Mouse (Mus musculus) forebrain, embryonic 11.5 days (tissue): ENCODE results near the gene Stat1. TPM values are rescaled to one million over a fixed set of nuclear protein-coding genes. Genes with fewer than 3 reads are reported as not detected.
A peak's percentile ranks its signal among the peaks of the same experiment; 100 is the strongest.

Experiments
- ATAC-seq: fragments of 200-750 bp; cut with Nextera tagmentation; replicated peaks from 2 replicates; pipeline ENCODE4 v1.8.0; 2017; ENCODE audit warnings: moderate TSS enrichment; ENCODE audit not compliant: low FRiP score
- DNase-seq: peaks from one replicate; pipeline ENCODE4 v3.0.0-alpha.2; 2017; ENCODE audit warnings: low spot score
- H3K27ac ChIP-seq: fragments of 300-500 bp; sonication (generic); 2 replicates; pipeline ENCODE4 v1.5.1; 2014; ENCODE audit warnings: low read depth, low read length
- H3K27me3 ChIP-seq: fragments of 300-500 bp; sonication (generic); 2 replicates; pipeline ENCODE4 v1.6.1; 2014; ENCODE audit warnings: mild to moderate bottlenecking, low read length, mixed read lengths; ENCODE audit not compliant: control insufficient read depth, insufficient read depth
- H3K36me3 ChIP-seq: fragments of 300-500 bp; sonication (generic); 2 replicates; pipeline ENCODE4 v1.6.1; 2014; ENCODE audit warnings: mild to moderate bottlenecking, low read length, moderate library complexity, mixed read lengths; ENCODE audit not compliant: control insufficient read depth, insufficient read depth
- H3K4me1 ChIP-seq: fragments of 300-500 bp; sonication (generic); replicated peaks from 2 replicates; pipeline ENCODE4 v1.6.1; 2014; ENCODE audit warnings: low read length, mixed read lengths; ENCODE audit not compliant: control insufficient read depth, insufficient read depth
- H3K4me2 ChIP-seq: fragments of 300-500 bp; sonication (generic); 2 replicates; pipeline ENCODE4 v1.6.1; 2014; ENCODE audit warnings: low read depth, mild to moderate bottlenecking, low read length, moderate library complexity, mixed read lengths; ENCODE audit not compliant: severe bottlenecking
- H3K4me3 ChIP-seq: fragments of 300-500 bp; sonication (generic); 2 replicates; pipeline ENCODE4 v1.5.1; 2014; ENCODE audit warnings: low read depth, low read length
- H3K9ac ChIP-seq: fragments of 300-500 bp; sonication (generic); 2 replicates; pipeline ENCODE4 v1.6.1; 2014; ENCODE audit warnings: low read length
- H3K9me3 ChIP-seq: fragments of 300-500 bp; sonication (generic); 2 replicates; pipeline ENCODE4 v1.6.1; 2016; ENCODE audit warnings: low read length, mixed read lengths; ENCODE audit not compliant: control insufficient read depth
- WGBS: fragments of 180-500 bp; shearing (Covaris S2); extraction: QIAGEN DNeasy Blood & Tissue Kit; methylation state at CpG from one replicate; pipeline ENCODE4 v1.1.7; 2014; 5-methylcytosine and 5-hydroxymethylcytosine counted together
- polyA plus RNA-seq: library from polyadenylated mRNA; unstranded; fragments of >200 nt; fragmentation: Nextera tagmentation; extraction: Ambion mirVana; gene quantifications from 2 replicates; pipeline ENCODE4 v1.2.1, GENCODE M21; 2014

Stat1 gene
- polyA plus RNA-seq, 1 experiment from 2014 or later = 15.6 TPM

DNA sequence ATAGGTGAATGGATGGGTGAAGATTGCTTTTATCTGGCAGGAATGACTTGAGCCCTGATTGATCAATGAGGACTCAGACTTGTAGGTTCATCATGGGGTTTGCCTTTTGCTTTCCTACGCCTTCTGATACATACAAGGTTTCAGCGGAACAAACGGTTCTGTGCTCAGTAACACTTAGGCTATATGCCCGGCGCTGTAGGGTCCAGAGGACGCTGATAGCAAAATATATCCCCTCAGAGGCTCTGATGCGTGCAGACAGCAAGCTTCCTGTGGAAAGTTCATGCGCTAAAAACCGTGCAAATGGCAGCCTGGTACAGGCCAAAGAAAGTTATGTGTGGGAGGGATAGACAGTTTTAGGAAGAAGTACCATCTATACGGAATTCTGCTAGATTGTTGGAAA is 951 bp downstream of the Stat1 start:
- Histone ChIP-seq H3K36me3 (no peaks in the 10 kb centered on the region), H3K4me2 (peak overlapping the region; percentile 97), H3K9me3 (no peaks in the 10 kb centered on the region), H3K27ac (no peak overlapping the region), H3K27me3 (no peaks in the 10 kb centered on the region; the same call in 1 of the 2 replicates), H3K9ac (peak overlapping the region; percentile 67; the same call in 1 of the 2 replicates), H3K4me1 (no peaks in the 10 kb centered on the region), H3K4me3 (peak overlapping the region; percentile 74)
- ATAC-seq (no peak), DNase-seq (no peak)
- WGBS = 39% methylated on average over 10 of the region's 10 CpGs

DNA sequence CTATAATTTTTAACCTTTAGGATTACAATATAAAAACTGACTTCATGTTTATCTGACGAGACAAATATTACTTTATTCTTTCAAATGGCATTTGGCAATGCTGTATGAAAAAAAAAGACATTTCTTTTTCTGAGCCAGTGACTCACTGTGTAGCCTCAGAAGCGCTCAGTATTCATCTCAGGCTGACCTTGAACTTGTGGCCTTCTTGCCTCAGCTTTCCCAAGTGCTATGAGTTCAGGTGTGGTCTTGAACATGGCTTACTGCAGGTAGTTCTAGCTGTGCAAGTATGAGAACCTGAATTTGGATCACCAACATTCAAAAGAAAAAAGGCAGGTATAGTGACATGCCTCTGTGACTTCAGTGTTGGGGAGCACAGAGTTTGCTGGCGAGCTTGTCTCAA is 1.8 kb downstream of the Stat1 start:
- WGBS = 88% methylated on average over 3 of the region's 3 CpGs
- no peaks in the 10 kb centered on the region for H3K36me3 ChIP-seq
- no peak overlapping the region for H3K9ac ChIP-seq
- ATAC-seq (no peak), DNase-seq (no peak)
- H3K9me3 ChIP-seq = no peaks in the 10 kb centered on the region
- H3K4me1 ChIP-seq = no peaks in the 10 kb centered on the region
- H3K4me3 ChIP-seq = no peak overlapping the region
- H3K4me2 ChIP-seq = no peak overlapping the region
- no peak overlapping the region for H3K27ac ChIP-seq
- H3K27me3 ChIP-seq = no peaks in the 10 kb centered on the region; the same call in 1 of the 2 replicates

DNA sequence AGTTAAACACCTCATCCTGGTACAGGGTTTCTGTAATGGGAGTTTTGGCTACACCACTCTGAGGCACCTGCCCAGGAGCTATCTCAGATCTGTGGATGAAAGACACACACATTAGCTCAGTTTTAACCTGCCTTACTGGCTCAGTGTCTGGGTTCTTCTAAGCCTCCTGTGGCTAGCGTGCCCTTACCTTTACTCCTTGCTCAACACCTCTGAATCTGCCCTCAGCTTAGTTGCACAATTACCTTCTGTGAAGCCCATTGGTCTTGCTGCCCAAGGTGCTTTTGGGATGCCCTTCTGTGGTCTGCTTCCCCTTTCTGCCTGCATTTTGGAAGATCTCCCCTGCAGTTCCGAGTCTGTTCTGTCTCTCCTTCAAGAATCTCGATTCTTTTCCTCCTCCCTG is 5.6 kb downstream of the Stat1 start:
- 74% methylated on average over 3 of the region's 3 CpGs for WGBS

DNA sequence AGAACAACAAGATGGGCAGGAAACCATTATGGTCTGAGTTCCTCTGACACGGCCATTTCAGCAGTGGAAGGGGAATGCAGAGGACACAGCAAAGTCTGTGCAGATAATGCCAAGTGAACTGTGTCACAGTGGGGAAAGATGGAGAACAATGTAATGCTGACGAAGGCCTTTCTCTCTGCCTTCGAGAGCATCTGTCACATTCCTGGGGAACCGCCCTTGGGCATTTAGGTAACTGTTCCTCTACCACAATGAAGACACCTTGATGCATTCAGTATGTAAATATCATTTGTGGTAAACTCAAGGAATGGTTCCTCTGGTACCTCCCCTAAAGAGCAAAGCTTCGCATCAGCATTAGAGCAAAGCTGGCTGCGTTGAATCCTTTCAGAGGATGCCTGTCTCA is 8.1 kb downstream of the Stat1 start:
- no peaks in the 10 kb centered on the region for H3K4me1 ChIP-seq
- 87% methylated on average over 6 of the region's 6 CpGs for WGBS
- H3K9me3 ChIP-seq = no peaks in the 10 kb centered on the region
- no peak overlapping the region for H3K9ac ChIP-seq
- H3K4me3 ChIP-seq = no peak overlapping the region
- no peaks in the 10 kb centered on the region for H3K27me3 ChIP-seq
- no peak for DNase-seq
- H3K4me2 ChIP-seq = no peak overlapping the region
- H3K36me3 ChIP-seq = no peaks in the 10 kb centered on the region
- no peak for ATAC-seq
- H3K27ac ChIP-seq = no peak overlapping the region

More for the DNA sequence above, 5.6 kb downstream of the Stat1 start:
- H3K4me3 ChIP-seq = no peak overlapping the region
- no peaks in the 10 kb centered on the region for H3K4me1 ChIP-seq
- H3K9ac ChIP-seq = no peak overlapping the region
- no peak for DNase-seq
- H3K4me2 ChIP-seq = no peak overlapping the region
- no peaks in the 10 kb centered on the region for H3K9me3 ChIP-seq
- H3K27me3 ChIP-seq = no peaks in the 10 kb centered on the region; the same call in 1 of the 2 replicates
- ATAC-seq = no peak
- H3K36me3 ChIP-seq = no peaks in the 10 kb centered on the region
- H3K27ac ChIP-seq = no peak overlapping the region

DNA sequence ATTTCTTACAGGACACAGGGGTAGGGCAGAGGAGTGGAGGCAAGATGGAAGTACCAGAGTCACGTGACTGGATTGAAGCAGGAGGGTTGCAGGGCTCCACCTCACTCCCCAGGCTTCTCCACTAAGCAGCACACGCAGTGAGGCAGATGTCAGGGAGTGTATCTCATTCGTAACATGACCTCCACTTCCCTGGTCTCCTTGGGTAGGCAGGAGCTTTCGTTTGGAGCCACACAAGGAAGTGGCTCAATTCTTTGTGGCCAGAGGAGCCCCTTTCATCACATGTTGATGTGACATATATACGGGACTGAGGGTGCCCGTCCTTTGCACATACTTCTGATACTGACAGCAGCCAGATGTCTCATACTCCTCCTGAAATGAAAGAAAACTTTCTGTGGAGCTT is 10.6 kb downstream of the Stat1 start:
- Histone ChIP-seq H3K27ac (no peak overlapping the region), H3K9ac (no peak overlapping the region), H3K27me3 (no peaks in the 10 kb centered on the region), H3K9me3 (no peaks in the 10 kb centered on the region), H3K4me1 (no peaks in the 10 kb centered on the region), H3K4me3 (no peak overlapping the region), H3K36me3 (no peaks in the 10 kb centered on the region), H3K4me2 (no peak overlapping the region)
- DNase-seq (no peak), ATAC-seq (no peak)
- 70% methylated on average over 6 of the region's 6 CpGs for WGBS

DNA sequence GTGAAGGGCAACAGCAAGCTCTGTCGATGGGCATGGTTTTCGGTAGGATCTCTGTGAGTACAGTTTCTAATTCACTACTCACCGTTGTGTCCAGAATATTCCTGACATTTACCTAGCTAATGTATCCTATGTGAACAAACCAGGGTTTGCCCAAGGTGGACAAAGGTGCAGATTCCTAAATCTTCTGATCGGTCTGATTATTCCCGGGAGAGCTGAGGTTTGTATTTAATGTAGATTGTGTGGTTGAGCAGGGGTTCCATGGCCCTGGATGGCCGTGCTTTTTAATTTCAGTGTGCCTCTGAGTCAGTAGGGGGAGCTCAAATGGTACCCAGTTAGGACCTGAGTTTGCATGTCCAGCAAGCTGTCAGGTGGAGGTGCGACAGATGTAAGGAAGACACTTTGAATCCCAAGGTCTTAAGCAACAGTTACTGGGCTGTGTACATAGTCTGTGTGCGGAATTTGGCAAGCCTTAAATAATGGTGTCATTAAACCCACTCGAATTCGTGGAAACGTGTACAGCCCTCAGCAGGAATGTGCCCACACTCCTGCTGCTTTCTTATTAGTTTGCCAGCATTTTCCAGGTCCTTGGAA is 12.6 kb downstream of the Stat1 start:
- ATAC-seq (no peak), DNase-seq (no peak)
- no peaks in the 10 kb centered on the region for H3K9me3 ChIP-seq
- no peaks in the 10 kb centered on the region for H3K27me3 ChIP-seq
- H3K4me3 ChIP-seq = no peak overlapping the region
- H3K9ac ChIP-seq = no peak overlapping the region
- H3K4me1 ChIP-seq = no peaks in the 10 kb centered on the region
- H3K36me3 ChIP-seq = no peaks in the 10 kb centered on the region
- WGBS = 86% methylated on average over 11 of the region's 11 CpGs
- no peak overlapping the region for H3K27ac ChIP-seq
- no peak overlapping the region for H3K4me2 ChIP-seq

DNA sequence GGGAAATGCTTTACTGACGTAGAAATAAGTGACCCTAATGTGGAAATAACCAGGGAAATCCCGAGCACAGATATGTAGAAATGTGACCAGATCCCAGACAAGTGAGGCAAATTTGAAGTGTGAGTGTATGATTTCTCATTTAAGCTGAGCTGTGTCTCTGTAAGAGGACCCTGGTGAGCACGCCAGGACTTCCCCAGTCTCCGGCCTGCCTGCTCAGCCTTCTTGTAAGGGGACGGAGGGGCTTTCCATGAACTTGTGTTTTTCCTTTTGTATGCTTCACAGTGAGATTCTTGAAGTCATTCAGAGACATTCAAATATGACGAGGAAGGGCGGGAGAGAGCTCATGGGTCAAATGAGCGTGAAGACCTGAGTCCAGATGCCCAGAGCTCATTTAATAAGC is 14.0 kb downstream of the Stat1 start:
- ATAC-seq = no peak
- 76% methylated on average over 8 of the region's 8 CpGs for whole genome bisulfite sequencing
- Histone ChIP-seq H3K4me3 (no peak overlapping the region), H3K36me3 (no peaks in the 10 kb centered on the region), H3K9me3 (no peaks in the 10 kb centered on the region), H3K27ac (no peak overlapping the region), H3K9ac (no peak overlapping the region), H3K27me3 (no peaks in the 10 kb centered on the region), H3K4me1 (no peaks in the 10 kb centered on the region), H3K4me2 (no peak overlapping the region)
- no peak for DNase-seq

DNA sequence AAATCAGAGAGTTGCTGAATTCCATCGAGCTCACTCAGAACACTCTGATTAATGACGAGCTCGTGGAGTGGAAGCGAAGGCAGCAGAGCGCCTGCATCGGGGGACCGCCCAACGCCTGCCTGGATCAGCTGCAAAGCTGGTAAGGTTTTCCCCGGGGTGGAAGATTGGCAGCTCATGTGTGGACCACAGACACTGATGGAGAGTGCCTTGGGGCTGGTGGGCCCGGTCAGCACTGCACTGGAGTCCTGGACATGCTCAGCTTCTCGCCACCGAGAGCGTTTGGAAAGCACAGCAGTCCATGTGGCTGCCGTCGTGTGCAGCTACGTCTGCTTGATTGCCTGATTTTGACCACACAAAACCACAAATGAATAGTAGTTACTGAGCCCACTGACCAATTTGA is 18.1 kb downstream of the Stat1 start:
- Histone ChIP-seq H3K4me1 (no peaks in the 10 kb centered on the region), H3K36me3 (no peaks in the 10 kb centered on the region), H3K4me3 (no peak overlapping the region), H3K27ac (no peak overlapping the region), H3K4me2 (no peak overlapping the region), H3K27me3 (no peaks in the 10 kb centered on the region), H3K9me3 (no peaks in the 10 kb centered on the region), H3K9ac (no peak overlapping the region)
- ATAC-seq = no peak
- 87% methylated on average over 16 of the region's 16 CpGs for WGBS
- DNase-seq = no peak

DNA sequence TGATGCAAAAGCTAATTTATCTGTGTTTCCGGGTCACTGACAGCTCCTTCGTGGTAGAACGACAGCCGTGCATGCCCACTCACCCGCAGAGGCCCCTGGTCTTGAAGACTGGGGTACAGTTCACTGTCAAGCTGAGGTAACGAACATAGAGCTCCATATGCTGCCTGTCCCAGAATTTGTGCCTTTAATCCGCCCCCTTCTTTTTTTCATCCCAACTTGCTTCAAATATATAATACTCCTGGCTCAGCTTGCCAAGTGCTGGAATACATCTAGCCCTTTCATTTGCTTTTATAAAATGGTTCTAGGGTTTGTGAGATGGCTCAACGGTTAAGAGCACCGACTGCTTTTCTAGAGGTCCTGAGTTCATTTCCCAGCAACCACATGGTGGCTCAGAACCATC is 21.3 kb downstream of the Stat1 start:
- no peak overlapping the region for H3K4me2 ChIP-seq
- no peaks in the 10 kb centered on the region for H3K27me3 ChIP-seq
- H3K4me3 ChIP-seq = no peak overlapping the region
- DNase-seq = no peak
- no peaks in the 10 kb centered on the region for H3K4me1 ChIP-seq
- no peak overlapping the region for H3K27ac ChIP-seq
- no peak overlapping the region for H3K9ac ChIP-seq
- H3K36me3 ChIP-seq = no peaks in the 10 kb centered on the region
- WGBS = 84% methylated on average over 9 of the region's 9 CpGs
- no peak for ATAC-seq
- no peaks in the 10 kb centered on the region for H3K9me3 ChIP-seq
